Mouse (Mus musculus) splenic B cell, adult 2 months (primary cell): ENCODE results near the gene Prpf4.

Experiments
- DNase-seq: peaks from one replicate; pipeline ENCODE4 v3.0.0-alpha.2; 2011; ENCODE audit warnings: low read depth, low spot score
- H3K27me3 ChIP-seq: 2 replicates; pipeline ENCODE4 v1.6.1; 2012; ENCODE audit warnings: mild to moderate bottlenecking, low read length, moderate library complexity, mixed read lengths; ENCODE audit not compliant: control insufficient read depth, poor library complexity, insufficient read depth, severe bottlenecking
- H3K36me3 ChIP-seq: 2 replicates; pipeline ENCODE4 v1.6.1; 2012; ENCODE audit warnings: mild to moderate bottlenecking, low read length, moderate library complexity, mixed read lengths; ENCODE audit not compliant: control insufficient read depth, poor library complexity, insufficient read depth, severe bottlenecking

Prpf4 gene

DNA sequence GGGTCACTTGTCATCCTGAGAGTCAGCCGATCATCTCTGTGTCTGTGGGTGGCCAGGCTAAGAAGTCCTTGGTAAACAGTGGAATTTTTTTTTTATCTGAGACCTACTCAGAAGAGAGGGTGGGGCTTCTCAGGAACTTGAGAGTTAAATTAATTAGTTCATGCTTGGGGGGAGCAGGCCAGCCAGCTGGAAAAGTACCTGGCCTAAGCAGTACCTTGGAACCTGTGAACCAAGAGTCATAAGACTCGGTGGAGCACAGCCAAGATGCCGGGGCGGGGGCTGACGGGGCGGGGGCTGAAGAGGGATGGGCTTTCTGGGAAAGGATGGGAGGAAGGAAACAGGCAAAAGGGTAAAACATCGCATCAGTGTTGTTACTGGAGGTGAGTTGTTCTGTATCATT lies 29.3 kb downstream of the Prpf4 start:
- Histone ChIP-seq H3K27me3 (no peaks in the 10 kb centered on the region), H3K36me3 (no peaks in the 10 kb centered on the region)
- DNase-seq = no peak

DNA sequence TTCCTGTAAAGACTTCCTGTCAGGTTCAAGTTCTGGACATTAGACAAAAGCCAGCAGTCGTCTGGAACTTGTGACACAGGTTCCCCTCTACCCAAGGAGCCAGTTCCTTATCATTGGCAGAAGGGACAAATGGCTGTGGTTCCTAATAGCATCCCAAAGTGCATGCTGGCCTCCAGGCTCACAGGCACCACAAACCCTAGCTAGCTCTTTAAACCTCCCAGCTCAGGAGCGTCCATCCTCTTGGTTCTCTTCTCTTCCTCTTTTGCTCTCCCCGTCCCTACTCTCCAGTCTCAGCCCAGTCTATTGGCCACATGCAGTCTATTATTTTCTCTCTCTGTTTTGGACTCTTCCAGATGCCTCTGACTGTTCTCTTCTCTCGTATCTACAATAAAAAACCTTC lies 31.2 kb downstream of the Prpf4 start:
- no peaks in the 10 kb centered on the region for H3K36me3 ChIP-seq
- H3K27me3 ChIP-seq = no peaks in the 10 kb centered on the region
- no peak for DNase-seq

DNA sequence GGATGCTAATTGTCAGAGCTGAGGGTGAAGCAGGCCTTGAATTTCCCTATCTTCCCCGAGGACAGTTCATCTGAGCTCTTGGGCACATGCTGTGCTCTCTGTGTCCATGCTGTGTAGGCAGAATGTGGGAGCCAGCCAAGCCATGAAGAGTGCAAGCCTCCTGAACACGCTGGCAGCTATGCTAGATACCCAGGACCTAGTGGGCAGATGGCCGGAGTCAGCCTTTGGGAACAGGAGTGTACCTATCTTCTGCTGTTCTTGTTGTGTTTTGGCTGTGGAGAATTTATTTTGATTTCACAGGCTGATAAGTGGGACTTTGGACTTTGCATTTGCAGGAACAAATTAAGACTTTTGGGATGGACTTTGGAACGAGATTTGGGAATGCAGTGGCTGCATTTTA lies 31.9 kb downstream of the Prpf4 start:
- Histone ChIP-seq H3K36me3 (no peaks in the 10 kb centered on the region), H3K27me3 (no peaks in the 10 kb centered on the region)
- no peak for DNase-seq

DNA sequence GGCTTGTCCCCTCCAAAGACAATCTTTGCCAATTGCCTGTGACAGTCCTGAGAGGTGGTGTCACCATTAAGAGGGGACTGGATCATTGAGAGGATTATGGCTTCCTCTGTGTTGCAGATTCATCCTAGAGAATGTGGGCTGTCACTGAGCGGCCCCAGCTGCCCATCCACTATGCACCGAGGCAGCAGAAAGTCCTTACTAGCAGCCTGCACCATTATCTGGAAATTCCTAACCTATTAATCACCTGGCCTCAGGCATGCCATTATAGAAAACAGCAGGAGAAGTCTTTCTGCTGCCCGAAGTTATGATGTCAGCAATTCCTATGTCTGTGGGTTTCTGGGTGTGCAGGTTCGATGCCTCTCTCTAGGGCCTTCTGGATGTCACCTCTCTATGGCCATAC lies 32.4 kb downstream of the Prpf4 start:
- no peaks in the 10 kb centered on the region for H3K36me3 ChIP-seq
- H3K27me3 ChIP-seq = no peaks in the 10 kb centered on the region
- no peak for DNase-seq

DNA sequence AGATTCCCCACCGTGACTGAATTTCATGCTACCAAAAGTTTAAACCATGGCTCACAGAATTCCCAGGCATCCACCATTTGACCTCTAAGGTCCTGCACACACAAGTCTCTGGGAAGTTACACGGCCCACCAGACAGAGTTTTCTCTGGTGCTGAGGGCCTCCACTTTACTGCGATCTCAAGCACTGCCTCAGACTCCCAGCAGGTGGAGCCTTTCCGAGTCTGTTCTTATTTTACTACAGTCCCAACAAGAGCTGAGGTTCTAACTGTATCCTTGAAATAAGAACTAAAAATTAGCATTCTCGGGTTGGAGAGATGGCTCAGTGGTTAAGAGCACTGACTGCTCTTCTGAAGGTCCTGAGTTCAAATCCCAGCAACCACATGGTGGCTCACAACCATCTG lies 46.4 kb downstream of the Prpf4 start:
- Histone ChIP-seq H3K36me3 (no peaks in the 10 kb centered on the region), H3K27me3 (no peaks in the 10 kb centered on the region)
- DNase-seq = peak; percentile 58

DNA sequence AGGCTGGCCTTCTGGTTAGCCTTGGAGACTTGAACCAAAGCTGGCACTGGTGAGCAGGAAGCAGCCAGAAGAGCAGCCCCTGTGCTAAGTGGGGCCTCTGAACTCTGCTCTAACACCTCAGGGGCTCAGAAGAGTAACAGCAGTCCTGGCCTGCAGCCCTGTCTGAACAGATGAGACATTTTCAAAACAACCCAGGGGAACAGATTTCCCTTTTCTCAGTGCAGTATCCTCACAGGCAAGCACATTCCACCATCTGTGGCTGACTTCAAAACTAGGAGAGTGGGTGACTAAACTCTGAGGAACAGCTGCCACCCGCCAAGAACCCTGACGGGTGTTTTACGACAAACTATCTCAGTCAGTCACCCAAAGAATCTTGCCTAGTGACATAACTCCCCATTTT lies 50.5 kb downstream of the Prpf4 start:
- H3K27me3 ChIP-seq = no peaks in the 10 kb centered on the region
- no peaks in the 10 kb centered on the region for H3K36me3 ChIP-seq
- no peak for DNase-seq

DNA sequence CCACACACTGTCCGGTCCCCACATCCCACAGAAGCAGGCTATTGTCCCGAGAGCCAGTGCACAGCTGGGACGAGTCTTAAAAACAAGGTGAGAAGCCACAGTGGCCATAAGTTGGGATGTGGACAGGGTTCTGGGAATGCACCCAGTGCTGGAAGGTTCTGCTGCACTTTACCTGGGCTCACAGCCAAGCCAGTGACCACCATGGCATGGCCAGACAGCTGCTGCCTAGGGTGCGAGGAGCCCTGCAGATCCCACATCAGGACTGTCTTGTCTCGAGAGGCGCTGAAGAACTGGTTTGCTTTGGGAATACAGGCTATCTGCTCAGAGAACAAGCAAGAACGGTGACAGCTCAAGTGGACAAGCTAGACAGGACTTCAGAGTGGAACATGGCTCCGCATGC lies 51.8 kb downstream of the Prpf4 start:
- no peaks in the 10 kb centered on the region for H3K27me3 ChIP-seq
- H3K36me3 ChIP-seq = no peaks in the 10 kb centered on the region
- DNase-seq = no peak

DNA sequence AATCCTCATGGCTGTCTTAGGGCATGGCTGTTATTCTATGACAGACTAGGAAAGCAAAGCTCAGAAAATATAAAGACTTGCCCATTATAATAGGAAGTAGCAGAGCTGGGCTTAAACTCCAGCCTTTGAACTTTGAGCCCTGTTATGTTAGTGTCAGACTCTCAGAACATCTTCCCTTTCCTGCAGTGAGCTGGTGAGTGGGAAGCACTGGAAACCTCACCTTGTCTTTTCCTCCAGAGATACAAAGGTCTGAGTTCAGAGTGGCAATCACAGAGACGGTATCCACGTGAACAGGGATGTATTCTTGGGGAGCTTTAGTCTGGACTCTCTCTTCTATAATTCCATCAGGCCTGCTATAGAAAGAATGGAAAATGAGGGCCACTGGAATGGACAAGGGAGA lies 54.5 kb downstream of the Prpf4 start:
- no peak for DNase-seq
- Histone ChIP-seq H3K27me3 (no peaks in the 10 kb centered on the region), H3K36me3 (no peaks in the 10 kb centered on the region)

DNA sequence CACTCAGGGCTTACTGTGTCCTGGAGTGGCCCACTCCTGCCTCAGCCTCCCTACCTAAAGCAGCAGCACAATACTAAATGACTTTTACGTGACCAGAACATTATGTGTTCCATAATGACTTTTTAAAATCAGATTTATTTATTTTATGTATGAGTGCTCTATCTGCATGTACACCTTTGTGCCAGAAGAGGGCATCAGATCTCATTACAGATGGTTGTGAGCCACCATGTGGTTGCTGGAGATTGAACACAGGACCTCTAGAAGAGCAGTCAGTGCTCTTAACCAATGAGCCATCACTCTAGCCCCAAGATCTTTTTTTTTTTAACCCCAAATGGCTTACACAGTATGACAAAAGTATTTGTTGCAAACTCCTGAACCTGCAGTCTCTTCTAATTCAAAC lies 59.6 kb downstream of the Prpf4 start:
- DNase-seq = peak; percentile 36
- H3K27me3 ChIP-seq = no peaks in the 10 kb centered on the region
- H3K36me3 ChIP-seq = no peaks in the 10 kb centered on the region

DNA sequence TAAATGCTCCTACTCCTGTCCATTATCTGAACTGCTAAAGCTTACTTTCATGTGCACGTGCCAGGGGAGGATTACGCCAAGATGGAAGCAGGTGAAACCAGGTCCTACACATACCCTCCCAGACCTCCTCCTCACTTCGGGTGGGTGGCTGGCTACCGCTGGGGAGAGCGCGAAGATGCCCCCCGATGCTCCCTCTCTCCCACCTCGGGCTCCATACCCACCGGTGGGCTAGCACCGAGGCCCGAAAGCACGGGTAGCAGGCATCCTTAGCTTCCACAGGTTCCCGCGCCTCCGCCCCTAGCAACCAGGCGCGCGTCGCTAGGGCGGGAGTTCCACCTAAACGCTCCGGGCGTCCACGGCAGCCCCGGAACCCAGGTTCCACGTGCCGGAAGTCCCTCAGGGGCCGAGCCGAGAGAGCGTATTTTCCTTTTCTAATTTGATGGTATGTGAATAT lies 62.0 kb downstream of the Prpf4 start, which contains the start of gene Wdr31:
Gene Wdr31, minus strand, starts transcription at position 299 of the 454 bp plus-strand sequence.
- DNase-seq = peak; percentile 79
- H3K36me3 ChIP-seq = no peaks in the 10 kb centered on the region
- H3K27me3 ChIP-seq = no peaks in the 10 kb centered on the region

DNA sequence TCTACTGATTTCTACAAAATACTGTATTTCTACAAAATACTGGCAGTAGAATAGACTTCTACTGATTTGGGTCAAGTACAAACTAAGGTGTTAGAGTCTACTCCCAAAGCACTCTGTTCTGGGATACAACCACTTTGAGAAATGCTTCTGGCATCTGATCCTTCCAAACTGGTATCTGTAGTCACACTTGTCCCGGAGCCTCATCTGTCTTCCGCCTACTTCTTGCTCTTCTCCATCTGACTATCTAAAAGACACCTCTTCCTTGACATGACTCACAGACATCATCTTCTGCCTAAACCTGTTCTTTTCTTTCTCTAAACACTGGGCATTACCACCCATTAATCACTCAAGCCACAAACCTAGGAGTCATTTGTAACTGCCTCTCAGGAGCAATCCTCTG lies 63.5 kb downstream of the Prpf4 start:
- H3K36me3 ChIP-seq = no peaks in the 10 kb centered on the region

DNA sequence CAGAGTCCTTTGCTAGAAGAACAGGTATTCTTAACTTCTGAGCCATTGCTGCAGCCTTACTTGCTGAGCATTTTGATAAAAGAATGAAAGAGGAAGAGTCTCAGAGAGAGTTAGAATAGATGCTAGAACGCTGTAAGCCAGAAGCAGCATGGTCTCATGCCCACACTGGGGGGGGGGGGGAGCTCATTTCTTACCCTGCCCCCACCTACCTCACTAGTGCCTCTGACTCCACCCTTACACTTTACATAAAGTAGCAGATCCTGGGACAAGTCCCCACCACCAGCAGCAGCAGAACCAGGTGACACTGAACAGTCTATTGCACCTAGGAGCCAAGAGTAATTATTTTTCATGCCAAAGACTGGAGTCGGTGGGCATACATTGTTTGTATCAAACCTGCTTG lies 66.5 kb downstream of the Prpf4 start:
- Histone ChIP-seq H3K36me3 (no peaks in the 10 kb centered on the region), H3K27me3 (no peaks in the 10 kb centered on the region)
- no peak for DNase-seq

More for the DNA sequence above, 63.5 kb downstream of the Prpf4 start:
- no peak for DNase-seq
- H3K27me3 ChIP-seq = no peaks in the 10 kb centered on the region

DNA sequence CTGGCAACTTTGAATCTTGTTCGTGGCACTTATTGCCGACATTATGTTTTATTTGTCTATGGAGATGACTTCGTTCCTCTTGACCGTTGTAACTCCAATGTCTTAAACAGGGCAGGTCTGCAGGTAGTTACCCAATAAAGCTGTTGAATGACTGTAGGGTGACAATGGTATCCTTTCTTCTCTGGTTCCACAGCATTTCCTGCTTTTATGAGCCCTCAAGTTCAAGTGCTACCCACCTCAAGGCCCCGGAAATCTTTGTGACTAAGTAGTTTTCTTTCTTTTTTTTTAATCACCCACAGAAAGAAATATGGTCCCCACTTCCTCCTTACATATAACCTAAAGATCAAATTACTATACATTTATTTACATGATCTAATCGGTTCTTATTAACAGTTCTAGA lies 67.2 kb downstream of the Prpf4 start:
- Histone ChIP-seq H3K27me3 (no peaks in the 10 kb centered on the region), H3K36me3 (no peaks in the 10 kb centered on the region)
- DNase-seq = no peak
